Mouse (Mus musculus) olfactory bulb, adult 2 months (tissue): ENCODE measurements around the gene Hsd17b11. TPM values are rescaled to one million over a fixed set of nuclear protein-coding genes. Genes with fewer than 3 reads are reported as not detected.
"Not testable (repeated sequence)": the region's sequence is repeated elsewhere in the genome, so short reads cannot be mapped to it uniquely, and the experiment has no call there.

Experiments
- H3K27ac ChIP-seq: fragments of 200-500 bp; 2 replicates; pipeline ENCODE4 v1.5.1; 2012; ENCODE audit warnings: low read depth, low read length; ENCODE audit not compliant: insufficient read depth
- H3K4me1 ChIP-seq: fragments of 200-500 bp; 2 replicates; pipeline ENCODE4 v1.6.1; 2012; ENCODE audit warnings: low read length; ENCODE audit not compliant: control insufficient read depth, insufficient read depth
- H3K4me3 ChIP-seq: fragments of 200-500 bp; 2 replicates; pipeline ENCODE4 v1.5.1; 2012; ENCODE audit warnings: mild to moderate bottlenecking, low read depth, low read length, moderate library complexity; ENCODE audit not compliant: insufficient read depth
- CTCF ChIP-seq: fragments of 200-500 bp; IDR thresholded peaks from 2 replicates; pipeline ENCODE4 v1.5.1; 2012; ENCODE audit warnings: low read depth, mild to moderate bottlenecking, low read length, moderate library complexity; ENCODE audit not compliant: insufficient read depth
- POLR2A ChIP-seq: fragments of 200-500 bp; IDR thresholded peaks from 2 replicates; pipeline ENCODE4 v1.6.1; 2012; ENCODE audit warnings: mild to moderate bottlenecking, low read depth, low read length, moderate library complexity; ENCODE audit not compliant: insufficient read depth
- WGBS: fragments of 180-500 bp; shearing (Covaris S2); methylation state at CpG from one replicate; pipeline ENCODE4 v1.1.7; 2018; 5-methylcytosine and 5-hydroxymethylcytosine counted together
- polyA plus RNA-seq: library from polyadenylated mRNA; stranded (reverse); fragments of >200 nt; gene quantifications from 2 replicates; pipeline ENCODE4 v1.2.4, GENCODE M21; 2012; ENCODE audit warnings: low replicate concordance; ENCODE audit not compliant: missing spikeins, insufficient read depth, insufficient read length

Hsd17b11 gene
- polyA plus RNA-seq, 1 experiment: not detected

DNA sequence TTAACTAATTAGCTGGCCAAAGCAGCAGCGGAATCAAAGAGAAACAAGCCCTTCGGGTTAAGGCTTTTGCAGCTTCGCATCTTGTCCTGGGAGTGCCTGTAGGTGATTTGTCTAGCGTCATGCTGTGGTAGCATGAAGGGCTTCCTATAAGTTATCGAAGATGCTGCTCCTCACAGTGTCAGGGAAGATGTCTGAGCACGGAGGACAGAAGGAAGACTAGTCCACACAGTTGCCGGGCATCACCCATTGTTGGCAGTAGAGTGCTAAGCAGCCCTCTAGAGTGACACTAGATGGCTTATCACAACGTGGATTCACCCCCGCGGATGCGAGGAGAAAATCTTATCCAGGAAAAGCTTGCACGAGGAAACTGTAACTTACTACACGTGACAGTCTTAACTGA is 48.9 kb downstream of the Hsd17b11 start:
- Histone ChIP-seq H3K27ac (no peak overlapping the region), H3K4me3 (no peak overlapping the region), H3K4me1 (peaks cover 2% of the 10 kb centered on the region)
- no peak for TF ChIP-seq CTCF
- no peak for TF ChIP-seq POLR2A
- 63% methylated on average over 13 of the region's 13 CpGs for WGBS

DNA sequence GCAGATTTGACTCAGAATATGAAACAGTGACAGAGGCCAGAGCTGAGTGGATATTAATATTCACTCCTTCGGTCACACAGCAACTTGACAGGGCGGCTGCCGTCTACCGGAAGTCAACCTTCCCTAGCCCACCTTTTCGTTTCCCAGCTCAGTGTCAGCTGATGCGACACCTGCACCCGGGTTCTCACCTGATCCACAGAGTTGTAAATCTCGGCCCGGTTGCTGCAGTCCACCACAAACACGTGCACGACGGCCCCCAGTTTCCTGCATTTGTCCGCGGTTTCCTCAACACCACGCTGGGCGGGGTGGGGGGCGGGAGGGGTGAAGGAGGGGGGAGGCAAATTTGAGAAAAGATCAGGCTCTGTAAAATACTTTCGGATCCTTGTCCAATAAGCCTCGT is 49.3 kb downstream of the Hsd17b11 start:
- Histone ChIP-seq H3K4me3 (no peak overlapping the region), H3K4me1 (peaks cover 2% of the 10 kb centered on the region), H3K27ac (no peak overlapping the region)
- TF ChIP-seq POLR2A (no peak), CTCF (no peak)
- WGBS: 60% methylated on average over 19 of the region's 19 CpGs

DNA sequence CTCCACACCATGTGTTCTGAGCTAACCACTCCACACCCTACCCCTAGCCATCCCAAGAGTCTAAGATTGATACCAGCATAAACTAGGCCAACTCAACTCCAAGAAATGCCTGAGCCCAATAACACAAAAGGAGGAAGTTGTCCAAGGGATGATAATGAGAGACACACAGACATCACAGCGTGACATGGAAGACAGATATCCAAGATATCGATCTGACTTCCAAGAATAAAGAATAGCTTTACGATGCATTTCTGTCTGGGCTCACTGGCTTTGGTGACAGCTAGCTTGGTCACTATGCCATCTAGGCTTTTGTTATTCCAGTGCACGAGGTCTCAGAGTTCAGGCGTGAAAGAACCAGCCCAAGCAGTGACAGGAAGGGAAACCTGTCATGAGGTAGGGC is 50.7 kb downstream of the Hsd17b11 start:
- H3K4me1 ChIP-seq: peaks cover 2% of the 10 kb centered on the region
- no peak overlapping the region for H3K4me3 ChIP-seq
- TF ChIP-seq CTCF (no peak), POLR2A (no peak)
- WGBS: 84% methylated on average over 5 of the region's 5 CpGs
- no peak overlapping the region for H3K27ac ChIP-seq

GRCm38 (mm10) chr5:103962935-103963429 is 58.7 kb downstream of the Hsd17b11 start:
- WGBS: 69% methylated on average over 1 of the region's 1 CpGs
- no peak for TF ChIP-seq POLR2A
- no peak for TF ChIP-seq CTCF
- no peak overlapping the region for H3K27ac ChIP-seq
- no peaks in the 10 kb centered on the region for H3K4me1 ChIP-seq
- no peak overlapping the region for H3K4me3 ChIP-seq

- Histone ChIP-seq H3K4me3 (no peak overlapping the region), H3K4me1 (no peaks in the 10 kb centered on the region), H3K27ac (no peak overlapping the region)
- TF ChIP-seq POLR2A (no peak), CTCF (no peak)
- 77% methylated on average over 5 of the region's 5 CpGs for WGBS
These were observed 67.1 kb downstream of the Hsd17b11 start for GRCm38 (mm10) chr5:103954638-103955037.

DNA sequence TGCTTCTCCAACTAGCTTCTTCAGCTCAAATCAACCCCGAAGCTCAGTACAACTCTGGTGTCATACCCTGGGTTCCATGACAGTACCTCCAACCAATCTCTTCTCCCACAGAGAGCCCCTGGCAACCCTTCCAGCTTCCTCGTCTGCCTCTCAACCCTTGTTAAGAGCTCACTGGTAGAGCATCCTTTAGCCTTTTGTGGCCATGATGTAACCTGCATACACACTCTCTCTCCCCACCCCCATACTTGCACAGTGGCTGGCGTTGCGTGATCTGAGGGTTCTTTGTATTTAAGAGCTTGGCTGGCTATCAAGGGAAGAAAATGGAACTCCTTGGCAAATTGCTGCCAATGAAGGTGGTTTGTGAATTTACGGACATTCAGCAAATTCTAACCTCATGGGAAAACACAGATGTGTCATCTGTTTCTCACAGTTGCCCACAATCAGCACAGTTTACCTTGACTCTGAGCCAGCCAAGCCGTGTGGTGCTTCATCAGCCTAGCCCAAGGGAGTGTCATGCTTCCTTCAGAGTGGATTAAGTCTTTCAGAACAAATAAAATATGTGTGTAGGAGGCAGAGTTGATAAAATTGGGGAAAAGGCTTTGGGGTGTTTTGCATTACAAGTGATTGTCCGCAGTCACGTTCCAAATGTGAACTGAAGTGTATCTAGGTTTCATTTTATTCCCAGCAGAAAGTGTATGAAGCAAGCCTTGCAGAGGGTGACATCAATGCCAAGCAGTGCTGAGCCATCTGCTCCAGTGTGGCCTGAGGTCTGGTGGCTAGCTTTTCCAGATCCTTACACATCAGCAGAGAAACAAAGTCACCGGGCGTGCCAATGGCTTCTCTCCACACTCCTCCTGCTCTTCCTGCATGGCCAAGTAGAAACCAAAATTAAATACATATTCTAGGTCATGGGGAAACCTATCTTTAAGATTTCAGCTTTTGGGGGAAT is 68.3 kb downstream of the Hsd17b11 start:
- no peak for TF ChIP-seq CTCF
- TF ChIP-seq POLR2A: no peak
- Histone ChIP-seq H3K4me3 (no peak overlapping the region), H3K4me1 (no peaks in the 10 kb centered on the region), H3K27ac (no peak overlapping the region)
- 69% methylated on average over 10 of the region's 10 CpGs for WGBS

- H3K4me1 ChIP-seq, H3K4me3 ChIP-seq, H3K27ac ChIP-seq: not testable (repeated sequence)
- WGBS: 96% methylated on average over 15 of the region's 15 CpGs
These were observed 71.6 kb downstream of the Hsd17b11 start for GRCm38 (mm10) chr5:103950138-103950537.

DNA sequence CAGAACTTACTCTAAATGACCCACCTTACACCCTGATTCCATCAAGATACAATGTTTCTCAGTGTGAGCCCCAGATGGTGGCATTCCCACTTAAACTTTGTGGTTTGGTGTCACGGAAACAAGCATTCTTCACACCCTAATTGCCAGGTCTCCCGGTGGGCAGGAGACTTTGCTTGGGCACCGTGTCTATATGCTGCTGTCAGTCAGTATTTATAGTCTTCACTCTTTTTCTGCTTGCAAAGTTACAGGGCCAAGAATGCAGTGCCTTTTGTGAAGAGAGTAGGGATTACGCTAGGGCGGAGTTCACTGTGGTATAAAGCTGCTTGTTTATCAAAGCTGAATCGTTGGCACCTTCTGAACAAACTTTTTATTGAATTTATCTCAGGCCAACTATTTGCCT is 78.5 kb downstream of the Hsd17b11 start:
- Histone ChIP-seq H3K4me3 (no peak overlapping the region), H3K4me1 (peaks cover 3% of the 10 kb centered on the region; the same call in 1 of the 2 replicates), H3K27ac (no peak overlapping the region)
- TF ChIP-seq CTCF (no peak), POLR2A (no peak)
- WGBS: 56% methylated on average over 6 of the region's 6 CpGs

DNA sequence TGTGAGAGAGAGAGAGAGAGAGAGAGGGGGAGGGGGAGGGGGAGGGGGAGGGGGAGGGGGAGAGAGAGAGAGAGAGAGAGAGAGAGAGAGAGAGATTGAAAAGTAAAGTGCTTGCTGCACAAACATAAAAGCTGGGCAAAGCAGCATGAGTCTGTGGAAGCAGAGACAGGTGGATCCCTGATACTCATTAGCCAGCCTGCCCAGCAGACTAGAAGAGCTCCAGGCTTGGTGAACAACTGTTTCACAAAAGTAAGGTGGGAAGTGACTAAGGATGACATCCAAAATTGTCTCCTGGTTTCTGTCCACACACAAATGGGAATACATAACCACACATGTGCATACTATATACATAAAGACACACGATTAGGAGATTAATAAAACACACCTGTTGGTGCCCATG is 81.9 kb downstream of the Hsd17b11 start:
- TF ChIP-seq CTCF (no peak), POLR2A (no peak)
- Histone ChIP-seq H3K4me1 (peaks cover 5% of the 10 kb centered on the region; the same call in 1 of the 2 replicates), H3K27ac (no peak overlapping the region), H3K4me3 (no peak overlapping the region)
- 79% methylated on average over 1 of the region's 1 CpGs for WGBS

Other genes with a start within 250 kb of the Hsd17b11 start
- not detected in 2 replicates for gene Klhl8, start 110.7 kb downstream of the Hsd17b11 start, polyA plus RNA-seq
- not detected in 2 replicates for gene Hsd17b13, start 44.5 kb downstream of the Hsd17b11 start, polyA plus RNA-seq
- gene Nudt9, start 24.4 kb upstream of the Hsd17b11 start, polyA plus RNA-seq: not detected in 2 replicates
- not detected in 2 replicates for gene Gm17660, start 55.7 kb upstream of the Hsd17b11 start, polyA plus RNA-seq
- 627 and 723 TPM in 2 replicates for gene Sparcl1, start 91.8 kb upstream of the Hsd17b11 start, polyA plus RNA-seq
- not detected in 2 replicates for gene Dspp, start 148.8 kb upstream of the Hsd17b11 start, polyA plus RNA-seq
- not detected in 2 replicates for gene Dmp1, start 180.7 kb upstream of the Hsd17b11 start, polyA plus RNA-seq